Mouse (Mus musculus): ENCODE data around the gene Diaph2. TPM values are rescaled to one million over a fixed set of nuclear protein-coding genes. Genes with fewer than 3 reads are reported as not detected.

Gene Diaph2
- polyA plus RNA-seq (2021) = 19.1 TPM

GRCm38 (mm10) chrX:129749571-129750061 lies at the start of gene Diaph2:
TSS of gene Diaph2 (plus strand) at chrX:129749742.
- TF ChIP-seq CTCF (IDR thresholded peaks at IDR 0.05) = no peak
- ATAC-seq = peak; percentile 92
- in situ Hi-C loops (cut with MboI; ENCODE audit: low pct_unique_long_range_greater_than_20kb) = no loop called here
- ChIA-PET CTCF (interaction anchor here (1.6 kb wide), 1 partner anchor 39 kb away, joined by 4 read pairs; no protein-coding TSS in a partner anchor), POLR2A (no interaction called here)
- peak; percentile 15 for DNase-seq (ENCODE audit: low read depth, low spot score)
- H3K27me3 ChIP-seq = peaks cover 4% of the 10 kb centered on the region

GRCm38 (mm10) chrX:129701634-129702312 lies 47.8 kb upstream of the Diaph2 start:
- no peak for TF ChIP-seq CTCF (IDR thresholded peaks at IDR 0.05)
- in situ Hi-C loops (cut with MboI; ENCODE audit: low pct_unique_long_range_greater_than_20kb) = no loop called here
- CTCF ChIA-PET = no interaction called here
- ATAC-seq = no peak
- no peak for DNase-seq (ENCODE audit: low read depth, low spot score)
- H3K27me3 ChIP-seq = peaks cover 6% of the 10 kb centered on the region
- POLR2A ChIA-PET = no interaction called here

- H3K27me3 ChIP-seq = no peaks in the 10 kb centered on the region
- ChIA-PET POLR2A (no interaction called here), CTCF (interaction anchor here (1.1 to 2.1 kb wide), 4 partner anchors 10 to 59 kb away, joined by 3 to 6 read pairs (median 4); partner anchors contain the start of gene Diaph2)
- in situ Hi-C loops (cut with MboI; ENCODE audit: low pct_unique_long_range_greater_than_20kb) = no loop called here
- TF ChIP-seq CTCF (IDR thresholded peaks at IDR 0.05) = no peak
- DNase-seq (ENCODE audit: low read depth, low spot score) (no peak), ATAC-seq (peak; percentile 76)
These were observed 39.9 kb upstream of the Diaph2 start for GRCm38 (mm10) chrX:129709656-129710055.

GRCm38 (mm10) chrX:129728717-129729220 lies 20.8 kb upstream of the Diaph2 start:
- ChIA-PET POLR2A (no interaction called here), CTCF (no interaction called here)
- no peak for TF ChIP-seq CTCF (IDR thresholded peaks at IDR 0.05)
- in situ Hi-C loops (cut with MboI; ENCODE audit: low pct_unique_long_range_greater_than_20kb) = no loop called here
- ATAC-seq = no peak
- peaks cover 4% of the 10 kb centered on the region for H3K27me3 ChIP-seq
- DNase-seq (ENCODE audit: low read depth, low spot score) = no peak

- no peak for DNase-seq (ENCODE audit: low read depth, low spot score)
- in situ Hi-C loops (cut with MboI; ENCODE audit: low pct_unique_long_range_greater_than_20kb) = no loop called here
- ATAC-seq = no peak
- peaks cover 3% of the 10 kb centered on the region for H3K27me3 ChIP-seq
- POLR2A ChIA-PET = no interaction called here
- TF ChIP-seq CTCF (IDR thresholded peaks at IDR 0.05) = no peak
- CTCF ChIA-PET = no interaction called here
These were observed 13.0 kb upstream of the Diaph2 start for GRCm38 (mm10) chrX:129736562-129736961.

GRCm38 (mm10) chrX:129739226-129739625 lies 10.3 kb upstream of the Diaph2 start:
- POLR2A ChIA-PET = no interaction called here

GRCm38 (mm10) chrX:129742981-129743380 lies 6.6 kb upstream of the Diaph2 start:
- CTCF ChIA-PET = no interaction called here
- no peaks in the 10 kb centered on the region for H3K27me3 ChIP-seq
- no peak for TF ChIP-seq CTCF (IDR thresholded peaks at IDR 0.05)
- DNase-seq (ENCODE audit: low read depth, low spot score) (no peak), ATAC-seq (no peak)
- POLR2A ChIA-PET = no interaction called here
- in situ Hi-C loops (cut with MboI; ENCODE audit: low pct_unique_long_range_greater_than_20kb) = no loop called here

More at GRCm38 (mm10) chrX:129739226-129739625, 10.3 kb upstream of the Diaph2 start:
- CTCF ChIA-PET = no interaction called here
- DNase-seq (ENCODE audit: low read depth, low spot score) = no peak
- H3K27me3 ChIP-seq = peaks cover 3% of the 10 kb centered on the region
- no peak for ATAC-seq
- in situ Hi-C loops (cut with MboI; ENCODE audit: low pct_unique_long_range_greater_than_20kb) = no loop called here
- no peak for TF ChIP-seq CTCF (IDR thresholded peaks at IDR 0.05)

- ATAC-seq = no peak
- DNase-seq (ENCODE audit: low read depth, low spot score) = no peak
- no peak for TF ChIP-seq CTCF (IDR thresholded peaks at IDR 0.05)
- no peaks in the 10 kb centered on the region for H3K27me3 ChIP-seq
- ChIA-PET CTCF (no interaction called here), POLR2A (no interaction called here)
- in situ Hi-C loops (cut with MboI; ENCODE audit: low pct_unique_long_range_greater_than_20kb) = no loop called here
These were observed 3.6 kb upstream of the Diaph2 start for GRCm38 (mm10) chrX:129745976-129746375.

- ATAC-seq = no peak
- POLR2A ChIA-PET = no interaction called here
- H3K27me3 ChIP-seq = peaks cover 4% of the 10 kb centered on the region
- no peak for DNase-seq (ENCODE audit: low read depth, low spot score)
- CTCF ChIA-PET = interaction anchor here (1.6 kb wide), 1 partner anchor 39 kb away, joined by 4 read pairs; no protein-coding TSS in a partner anchor
- no peak for TF ChIP-seq CTCF (IDR thresholded peaks at IDR 0.05)
- in situ Hi-C loops (cut with MboI; ENCODE audit: low pct_unique_long_range_greater_than_20kb) = no loop called here
These were observed 440 bp upstream of the Diaph2 start for GRCm38 (mm10) chrX:129749102-129749501.

- DNase-seq (ENCODE audit: low read depth, low spot score) = no peak
- H3K27me3 ChIP-seq = peaks cover 4% of the 10 kb centered on the region
- peak; percentile 61 for ATAC-seq
- TF ChIP-seq CTCF (IDR thresholded peaks at IDR 0.05) = no peak
- POLR2A ChIA-PET = no interaction called here
- in situ Hi-C loops (cut with MboI; ENCODE audit: low pct_unique_long_range_greater_than_20kb) = no loop called here
- CTCF ChIA-PET = interaction anchor here (1.6 kb wide), 1 partner anchor 40 kb away, joined by 4 read pairs; no protein-coding TSS in a partner anchor
These were observed 590 bp downstream of the Diaph2 start for GRCm38 (mm10) chrX:129750094-129750569.

GRCm38 (mm10) chrX:129750606-129751005 lies 1.1 kb downstream of the Diaph2 start:
- ATAC-seq = peak; percentile 1
- CTCF ChIA-PET = interaction anchor here (1.6 kb wide), 1 partner anchor 40 kb away, joined by 4 read pairs; no protein-coding TSS in a partner anchor
- in situ Hi-C loops (cut with MboI; ENCODE audit: low pct_unique_long_range_greater_than_20kb) = no loop called here
- DNase-seq (ENCODE audit: low read depth, low spot score) = no peak
- H3K27me3 ChIP-seq = peaks cover 4% of the 10 kb centered on the region
- no peak for TF ChIP-seq CTCF (IDR thresholded peaks at IDR 0.05)
- POLR2A ChIA-PET = no interaction called here
